Mouse (Mus musculus) limb, embryonic 11.5 days (tissue): ENCODE results near the gene Zbtb32. TPM values are rescaled to one million over a fixed set of nuclear protein-coding genes. Genes with fewer than 3 reads are reported as not detected.

Experiments
- ATAC-seq: fragments of 200-750 bp; cut with Nextera tagmentation; 2 replicates; pipeline ENCODE4 v1.8.0; 2017; ENCODE audit warnings: low read depth; ENCODE audit not compliant: insufficient number of reproducible peaks, low FRiP score, low TSS enrichment
- DNase-seq: peaks from one replicate; pipeline ENCODE4 v3.0.0-alpha.2; 2015; ENCODE audit warnings: low spot score
- H3K27ac ChIP-seq: fragments of 300-500 bp; sonication (generic); replicated peaks from 2 replicates; pipeline ENCODE4 v1.5.1; 2014; ENCODE audit warnings: low read depth, mild to moderate bottlenecking, low read length
- H3K27me3 ChIP-seq: fragments of 300-500 bp; sonication (generic); 2 replicates; pipeline ENCODE4 v1.6.1; 2014; ENCODE audit warnings: mild to moderate bottlenecking, low read length, mixed read lengths; ENCODE audit not compliant: control insufficient read depth, insufficient read depth
- H3K36me3 ChIP-seq: fragments of 300-500 bp; sonication (generic); 2 replicates; pipeline ENCODE4 v1.6.1; 2014; ENCODE audit warnings: mild to moderate bottlenecking, low read length, moderate library complexity, mixed read lengths; ENCODE audit not compliant: control insufficient read depth, insufficient read depth
- H3K4me1 ChIP-seq: fragments of 300-500 bp; sonication (generic); 2 replicates; pipeline ENCODE4 v1.6.1; 2014; ENCODE audit warnings: low read length, mixed read lengths; ENCODE audit not compliant: control insufficient read depth, insufficient read depth
- H3K4me2 ChIP-seq: fragments of 300-500 bp; sonication (generic); 2 replicates; pipeline ENCODE4 v1.6.1; 2014; ENCODE audit warnings: low read depth, mild to moderate bottlenecking, moderate library complexity; ENCODE audit not compliant: severe bottlenecking
- H3K4me3 ChIP-seq: fragments of 300-500 bp; sonication (generic); 2 replicates; pipeline ENCODE4 v1.5.1; 2014; ENCODE audit warnings: low read depth, low read length
- H3K9ac ChIP-seq: fragments of 300-500 bp; sonication (generic); 2 replicates; pipeline ENCODE4 v1.6.1; 2014; ENCODE audit warnings: mild to moderate bottlenecking, low read length
- H3K9me3 ChIP-seq: fragments of 300-500 bp; sonication (generic); 2 replicates; pipeline ENCODE4 v1.6.1; 2016; ENCODE audit warnings: low read length; ENCODE audit not compliant: control insufficient read depth
- WGBS: fragments of 180-500 bp; shearing (Covaris S2); extraction: QIAGEN DNeasy Blood & Tissue Kit; methylation state at CpG from one replicate; pipeline ENCODE4 v1.1.7; 2014; 5-methylcytosine and 5-hydroxymethylcytosine counted together
- polyA plus RNA-seq: library from polyadenylated mRNA; unstranded; fragments of >200 nt; fragmentation: Nextera tagmentation; extraction: Ambion mirVana; gene quantifications from 2 replicates; pipeline ENCODE4 v1.2.1, GENCODE M21; 2014

Zbtb32 gene
- polyA plus RNA-seq, 1 experiment from 2014 or later, result not detected

GRCm38 (mm10) chr7:30625530-30626384, 27.0 kb upstream of the Zbtb32 start, which contains the start of gene Cox6b1:
TSS of gene Cox6b1 (minus strand) at chr7:30626151.
- 2% methylated on average over 44 of the region's 44 CpGs for WGBS
- no peak within 1 kb of the TSS for H3K27ac ChIP-seq
- H3K4me1 ChIP-seq, result peaks cover 6% of the 10 kb centered on the region; the same call in 1 of the 2 replicates
- H3K27me3 ChIP-seq, result no peaks in the 10 kb centered on the region
- peak within 1 kb of the TSS; percentile 85 for H3K9ac ChIP-seq
- peaks cover 13% of the 10 kb centered on the region for H3K36me3 ChIP-seq
- ATAC-seq (peak; percentile 85), DNase-seq (peak; percentile 92)
- peak within 1 kb of the TSS; percentile 86 for H3K4me3 ChIP-seq
- H3K9me3 ChIP-seq, result no peaks in the 10 kb centered on the region
- H3K4me2 ChIP-seq, result peak within 1 kb of the TSS; percentile 71

DNA sequence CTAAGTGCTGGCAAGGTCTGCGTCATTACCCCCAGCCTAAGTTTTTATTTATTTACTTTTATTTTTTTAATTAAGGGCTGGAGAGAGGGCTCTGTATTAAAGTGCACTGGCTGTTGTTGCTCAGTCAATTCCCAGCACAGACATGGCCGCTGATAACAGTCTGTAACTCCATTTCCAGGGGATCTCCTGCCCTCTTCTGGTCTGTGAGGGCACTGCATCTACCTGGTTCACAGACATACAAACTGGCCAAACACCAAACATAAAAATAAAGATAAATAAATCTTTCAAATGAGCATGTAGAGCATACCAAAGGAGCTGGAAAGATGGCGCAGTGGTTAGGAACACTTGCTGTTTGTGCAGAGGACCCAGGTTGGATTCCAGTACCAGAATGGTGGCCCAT, 20.5 kb upstream of the Zbtb32 start:
- Histone ChIP-seq H3K9me3 (no peaks in the 10 kb centered on the region), H3K4me3 (no peak overlapping the region), H3K9ac (no peak overlapping the region), H3K27ac (no peak overlapping the region), H3K36me3 (peaks cover 25% of the 10 kb centered on the region), H3K4me1 (no peaks in the 10 kb centered on the region), H3K4me2 (no peak overlapping the region), H3K27me3 (no peaks in the 10 kb centered on the region)
- DNase-seq (peak; percentile 60), ATAC-seq (no peak)
- WGBS, result 89% methylated on average over 3 of the region's 3 CpGs

DNA sequence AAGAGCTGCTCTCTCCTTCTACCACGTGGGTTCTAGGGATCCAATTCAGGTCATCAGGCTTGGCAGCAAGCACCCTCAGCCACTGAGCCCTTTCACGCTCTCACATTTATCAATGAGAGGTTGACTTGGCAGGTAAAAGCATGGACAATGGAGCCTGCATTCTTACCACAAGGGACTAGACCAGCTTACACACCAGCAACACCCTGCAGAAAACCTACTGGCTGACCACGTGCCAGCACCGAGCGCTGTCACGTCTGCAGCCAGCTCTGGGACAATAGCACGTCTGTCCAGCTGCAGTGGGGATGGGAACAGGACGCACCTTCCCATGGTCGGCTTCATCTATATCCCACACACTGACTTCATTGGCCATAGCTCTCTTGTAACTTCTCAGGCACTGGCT, 19.9 kb upstream of the Zbtb32 start:
- H3K27ac ChIP-seq, result no peak overlapping the region
- H3K9ac ChIP-seq, result no peak overlapping the region
- DNase-seq (no peak), ATAC-seq (no peak)
- 98% methylated on average over 9 of the region's 9 CpGs for WGBS
- no peaks in the 10 kb centered on the region for H3K9me3 ChIP-seq
- H3K27me3 ChIP-seq, result no peaks in the 10 kb centered on the region
- no peaks in the 10 kb centered on the region for H3K4me1 ChIP-seq
- H3K36me3 ChIP-seq, result peaks cover 25% of the 10 kb centered on the region
- H3K4me2 ChIP-seq, result no peak overlapping the region
- no peak overlapping the region for H3K4me3 ChIP-seq

DNA sequence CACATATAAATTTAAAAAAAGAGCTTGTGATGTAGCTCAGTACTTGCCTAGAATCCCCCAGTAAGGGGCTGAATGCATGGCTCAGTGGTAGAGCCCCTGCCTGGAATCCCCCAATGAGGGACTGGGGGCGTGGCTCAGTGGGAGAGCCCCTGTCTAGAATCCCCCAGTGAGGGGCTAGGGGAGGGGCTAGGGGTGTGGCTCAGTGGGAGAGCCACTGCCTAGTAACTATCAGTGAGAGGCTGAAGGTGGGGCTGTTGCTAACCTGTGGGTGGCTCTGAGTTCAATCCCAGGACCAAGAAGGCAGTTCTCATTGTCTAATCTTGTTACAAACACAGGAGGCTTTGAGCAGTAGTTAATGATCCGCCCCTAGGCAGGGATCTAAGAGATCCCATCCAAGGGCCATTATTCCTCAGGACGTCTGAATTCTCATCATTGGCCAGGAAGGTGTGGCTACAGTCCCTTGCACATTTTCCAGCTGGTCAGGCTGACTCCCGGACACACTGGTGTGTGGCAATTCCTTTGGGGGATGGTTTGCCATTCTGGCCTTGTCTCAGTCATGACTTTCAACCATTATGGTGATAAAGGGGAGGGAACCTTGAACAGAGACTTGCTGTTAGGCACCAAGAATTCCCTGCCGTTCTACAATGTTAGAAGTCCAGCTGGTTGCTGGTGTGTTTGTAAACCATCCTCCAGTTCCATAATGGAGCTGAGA, 16.5 kb upstream of the Zbtb32 start:
- H3K4me3 ChIP-seq, result no peak overlapping the region
- no peak overlapping the region for H3K27ac ChIP-seq
- ATAC-seq, result peak; percentile 37; the same call in 1 of the 2 replicates
- H3K4me1 ChIP-seq, result no peaks in the 10 kb centered on the region
- H3K9ac ChIP-seq, result no peak overlapping the region
- no peaks in the 10 kb centered on the region for H3K9me3 ChIP-seq
- no peak for DNase-seq
- no peak overlapping the region for H3K4me2 ChIP-seq
- WGBS, result 52% methylated on average over 5 of the region's 5 CpGs
- H3K27me3 ChIP-seq, result no peaks in the 10 kb centered on the region
- peaks cover 13% of the 10 kb centered on the region for H3K36me3 ChIP-seq

DNA sequence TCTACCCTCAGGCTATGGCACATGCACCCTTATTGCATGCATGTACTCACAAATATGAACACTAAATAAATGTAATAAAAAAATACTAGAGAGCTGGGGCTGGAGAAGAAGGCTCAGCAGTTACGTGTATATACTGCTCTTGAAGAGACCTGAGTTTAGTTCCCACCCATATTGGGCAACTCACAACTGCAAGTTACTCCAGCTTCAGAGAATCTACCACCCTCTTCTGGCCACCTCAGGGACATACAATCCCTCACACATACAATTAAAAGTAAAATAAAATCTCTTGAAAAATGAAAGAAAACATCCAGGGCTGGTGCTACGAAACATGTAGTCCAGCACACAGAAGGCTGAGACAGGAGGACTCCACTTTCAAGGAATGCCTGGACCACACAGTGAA, 15.7 kb upstream of the Zbtb32 start:
- Histone ChIP-seq H3K4me2 (no peak overlapping the region), H3K27me3 (no peaks in the 10 kb centered on the region), H3K36me3 (peaks cover 12% of the 10 kb centered on the region), H3K4me3 (no peak overlapping the region), H3K9ac (no peak overlapping the region), H3K27ac (no peak overlapping the region), H3K9me3 (no peaks in the 10 kb centered on the region), H3K4me1 (no peaks in the 10 kb centered on the region)
- DNase-seq (no peak), ATAC-seq (no peak)
- WGBS, result 82% methylated on average over 2 of the region's 2 CpGs

DNA sequence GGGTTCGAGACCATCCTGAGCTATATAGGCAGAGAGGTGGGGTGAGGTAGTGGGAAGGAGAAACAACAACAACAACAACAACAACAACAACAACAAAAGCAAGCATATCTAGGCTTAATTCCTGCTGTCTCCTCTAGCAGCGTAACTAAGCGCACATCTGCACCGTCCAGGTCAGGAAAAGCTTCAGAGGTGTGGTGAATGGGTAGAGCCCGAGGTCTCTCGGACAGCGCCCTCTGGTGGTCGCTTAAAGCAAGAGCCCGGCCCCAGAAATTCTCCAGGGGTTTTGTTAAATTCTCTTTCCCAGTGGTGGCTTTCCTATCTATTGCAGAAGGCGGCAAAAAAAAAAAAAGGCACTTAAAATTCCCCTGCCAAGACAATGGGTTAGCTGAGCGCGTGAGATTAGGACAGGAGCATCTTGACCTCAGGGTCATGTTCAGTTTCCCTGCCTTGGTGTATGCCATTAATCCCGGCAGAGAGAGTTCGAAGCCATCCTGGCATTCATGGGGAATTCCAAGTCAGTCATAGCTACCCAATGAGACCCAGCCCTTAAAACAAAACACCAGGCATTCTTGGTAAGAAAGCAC, 14.9 kb upstream of the Zbtb32 start:
- H3K27ac ChIP-seq, result no peak overlapping the region
- no peak overlapping the region for H3K4me3 ChIP-seq
- peaks cover 6% of the 10 kb centered on the region; the same call in 1 of the 2 replicates for H3K36me3 ChIP-seq
- H3K27me3 ChIP-seq, result no peaks in the 10 kb centered on the region
- no peaks in the 10 kb centered on the region for H3K9me3 ChIP-seq
- no peak overlapping the region for H3K4me2 ChIP-seq
- DNase-seq (peak; percentile 77), ATAC-seq (no peak)
- 25% methylated on average over 14 of the region's 14 CpGs for WGBS
- no peaks in the 10 kb centered on the region for H3K4me1 ChIP-seq
- H3K9ac ChIP-seq, result no peak overlapping the region

DNA sequence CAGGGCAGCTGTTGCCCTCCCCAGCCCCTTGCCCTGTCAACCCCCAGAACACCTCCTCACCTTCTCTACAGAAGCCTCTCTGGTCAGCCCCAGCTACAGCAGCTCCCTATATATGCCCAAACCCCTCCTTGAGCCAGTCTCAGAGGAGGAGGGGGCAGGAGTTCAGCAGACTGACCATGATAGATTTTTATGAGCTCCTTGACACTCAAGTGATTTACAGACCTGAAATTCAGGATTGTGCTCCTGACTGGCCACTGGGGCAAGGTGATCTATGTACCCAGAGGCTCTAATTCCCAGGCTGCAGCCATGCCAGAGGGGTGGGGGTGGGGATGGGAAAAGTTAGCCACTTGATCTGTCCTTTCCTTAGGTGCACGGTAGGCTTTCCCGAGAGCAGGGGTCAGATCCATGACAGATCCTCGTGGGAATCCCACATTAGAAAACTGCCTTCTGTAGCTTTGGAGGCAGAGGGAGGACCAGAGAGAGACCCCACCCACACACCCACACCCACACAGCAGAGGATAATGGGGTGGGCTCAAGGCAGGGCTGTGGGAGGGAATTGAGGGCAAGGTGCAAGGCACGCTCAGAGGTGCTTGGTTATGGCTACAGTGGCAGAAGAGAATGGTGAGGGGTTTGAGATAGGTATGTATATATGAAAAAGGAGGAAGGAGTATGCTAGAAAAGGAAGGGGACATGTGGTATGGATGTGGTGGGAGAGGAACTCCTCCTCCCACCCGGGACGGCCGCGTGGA, 14.1 kb upstream of the Zbtb32 start, which contains the start of gene Upk1a:
Upk1a (minus strand) TSS at position 194 of the 749 bp plus-strand sequence.
- no peaks in the 10 kb centered on the region for H3K27me3 ChIP-seq
- H3K36me3 ChIP-seq, result peaks cover 4% of the 10 kb centered on the region; the same call in 1 of the 2 replicates
- no peak for ATAC-seq
- H3K4me3 ChIP-seq, result no peak within 1 kb of the TSS
- H3K9ac ChIP-seq, result no peak within 1 kb of the TSS
- 47% methylated on average over 8 of the region's 8 CpGs for WGBS
- H3K4me2 ChIP-seq, result no peak within 1 kb of the TSS
- H3K9me3 ChIP-seq, result no peaks in the 10 kb centered on the region
- no peaks in the 10 kb centered on the region for H3K4me1 ChIP-seq
- H3K27ac ChIP-seq, result no peak within 1 kb of the TSS
- no peak for DNase-seq

GRCm38 (mm10) chr7:30610043-30610442, 11.3 kb upstream of the Zbtb32 start:
- H3K9me3 ChIP-seq, result no peaks in the 10 kb centered on the region
- H3K27me3 ChIP-seq, result no peaks in the 10 kb centered on the region
- H3K27ac ChIP-seq, result no peak overlapping the region
- no peak for DNase-seq
- no peak overlapping the region for H3K4me3 ChIP-seq
- no peak overlapping the region for H3K4me2 ChIP-seq
- 54% methylated on average over 7 of the region's 7 CpGs for WGBS
- no peaks in the 10 kb centered on the region for H3K4me1 ChIP-seq
- H3K36me3 ChIP-seq, result no peaks in the 10 kb centered on the region
- no peak overlapping the region for H3K9ac ChIP-seq
- no peak for ATAC-seq
